Mouse (Mus musculus) layer of hippocampus, adult 11-12 months (tissue): ENCODE measurements around the gene Btbd9.
"Not testable (repeated sequence)": the region's sequence is repeated elsewhere in the genome, so short reads cannot be mapped to it uniquely, and the experiment has no call there.

Experiments
- DNase-seq: peaks from one replicate; pipeline ENCODE4 v3.0.0; 2022; ENCODE audit warnings: low spot score

Btbd9 gene

DNA sequence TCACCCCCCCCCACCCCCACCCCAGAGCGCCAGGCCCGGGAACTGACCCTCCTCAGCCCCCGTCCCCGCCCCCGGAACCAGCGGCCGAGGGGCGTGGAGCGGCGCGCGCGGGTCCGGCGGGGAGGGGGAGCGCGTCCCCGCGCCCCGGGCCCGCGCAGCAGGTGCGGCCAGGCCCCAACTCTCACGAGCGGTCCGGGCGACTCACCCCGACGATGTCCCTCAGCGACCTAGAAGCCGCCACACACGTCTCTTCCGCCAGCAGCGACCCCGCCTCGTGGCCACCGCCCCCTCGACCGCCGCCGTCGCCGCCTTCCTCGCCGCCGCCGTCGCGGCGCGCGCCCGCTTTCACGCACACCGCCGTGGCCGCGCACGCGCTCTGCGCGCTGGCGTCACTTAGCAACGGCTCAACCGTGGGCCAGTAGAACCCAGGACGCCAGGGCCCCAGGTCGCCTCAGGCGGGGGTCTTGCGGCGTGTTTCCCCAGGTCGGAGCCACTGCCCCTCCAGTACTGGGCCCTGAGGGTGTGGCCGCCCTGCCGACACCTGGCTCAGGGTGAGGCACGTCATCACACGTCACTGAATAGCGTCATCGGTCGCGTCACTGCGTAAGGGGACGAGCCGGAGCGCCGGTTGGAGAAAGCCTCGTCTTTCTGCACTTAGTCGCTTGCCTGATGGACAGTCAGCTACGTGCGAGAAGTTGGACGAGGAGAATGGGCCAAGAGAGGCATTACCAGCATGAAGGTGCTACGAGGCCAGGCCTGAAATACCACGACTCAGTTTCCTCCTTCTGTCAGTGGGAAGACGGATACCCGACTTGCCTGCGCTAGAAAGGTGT is at the start of gene Btbd9:
Gene Btbd9 (minus strand): TSS at position 548 of the 833 bp plus-strand sequence.
- peak; percentile 97 for DNase-seq

DNA sequence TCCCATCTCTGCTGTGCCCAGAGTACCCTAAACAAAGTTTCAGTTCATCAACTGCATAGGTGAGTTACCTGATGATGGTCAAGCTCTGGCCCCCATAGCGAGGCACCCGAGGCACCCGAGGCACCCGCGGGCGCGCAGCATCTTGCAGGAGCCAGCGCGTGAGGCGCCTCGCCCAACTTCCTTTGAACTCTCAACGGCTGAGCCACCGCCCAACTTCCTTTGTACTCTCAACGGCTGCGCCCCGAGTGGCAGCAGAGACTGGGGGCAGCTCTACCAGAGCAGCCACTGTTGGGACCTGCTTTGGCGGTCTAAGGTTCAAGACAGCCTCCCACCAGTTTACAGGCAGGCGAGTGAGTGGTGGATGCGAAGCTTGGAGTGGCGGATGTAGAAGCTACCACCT is 47.8 kb upstream of the Btbd9 start, which contains the start of gene Dnah8:
Gene Dnah8 (plus strand): TSS at position 223 of the 400 bp plus-strand sequence.
- DNase-seq: not testable (repeated sequence)

DNA sequence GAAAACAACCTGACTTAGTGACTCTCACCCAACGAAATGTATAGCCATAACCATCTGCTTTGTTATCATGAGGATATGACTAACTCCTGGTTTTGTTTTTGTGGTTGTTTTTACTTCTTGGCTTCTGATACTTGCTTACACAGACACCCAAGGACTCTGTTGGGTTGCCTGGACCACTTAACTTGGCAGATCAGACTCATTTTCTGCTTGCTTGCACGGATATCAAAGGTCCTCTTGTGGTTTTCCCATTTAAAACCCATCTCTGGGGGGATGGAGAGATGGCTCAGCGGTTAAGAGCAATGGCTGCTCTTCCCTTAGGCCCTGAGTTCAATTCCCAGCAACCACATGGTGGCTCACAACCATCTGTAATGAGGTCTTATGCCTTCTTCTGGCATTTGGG is 46.9 kb upstream of the Btbd9 start:
- no peak for DNase-seq

DNA sequence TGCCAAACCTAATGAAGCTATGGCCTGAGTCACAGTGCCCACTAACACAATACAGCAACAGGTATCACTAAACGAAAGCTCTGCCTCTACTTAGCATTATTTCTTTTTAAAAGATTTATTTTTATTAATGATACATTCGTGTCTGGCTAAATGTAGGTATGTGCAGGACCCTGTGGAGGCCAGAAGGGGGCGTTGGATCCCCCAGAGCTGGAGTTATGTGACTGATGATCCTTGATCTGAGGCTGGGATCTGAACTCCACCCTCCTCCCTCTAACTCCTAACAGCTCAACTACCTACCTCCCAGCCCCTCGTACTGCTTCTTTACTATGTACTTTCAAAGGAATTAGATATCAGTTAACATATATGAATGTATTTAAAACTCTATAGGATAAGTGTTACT is 45.2 kb upstream of the Btbd9 start:
- no peak for DNase-seq

DNA sequence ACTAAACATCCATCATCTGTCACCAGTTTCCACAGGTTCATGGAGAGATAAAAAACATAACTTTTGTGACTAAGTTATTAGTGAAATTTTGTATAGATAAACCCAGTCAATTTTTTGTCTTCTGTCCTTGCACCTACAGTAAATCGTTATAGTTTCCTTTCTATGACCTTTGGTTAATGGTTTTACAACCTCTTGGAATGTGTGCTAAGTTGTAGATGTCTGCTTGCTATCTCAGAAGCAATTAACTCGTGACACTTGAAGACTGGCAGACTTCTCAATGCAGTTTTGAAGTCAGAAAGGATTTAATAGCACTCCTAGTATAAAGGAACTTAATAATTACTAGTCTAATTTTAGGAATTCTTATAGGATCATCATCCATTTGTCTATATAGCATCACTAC is 44.3 kb upstream of the Btbd9 start:
- DNase-seq: no peak

DNA sequence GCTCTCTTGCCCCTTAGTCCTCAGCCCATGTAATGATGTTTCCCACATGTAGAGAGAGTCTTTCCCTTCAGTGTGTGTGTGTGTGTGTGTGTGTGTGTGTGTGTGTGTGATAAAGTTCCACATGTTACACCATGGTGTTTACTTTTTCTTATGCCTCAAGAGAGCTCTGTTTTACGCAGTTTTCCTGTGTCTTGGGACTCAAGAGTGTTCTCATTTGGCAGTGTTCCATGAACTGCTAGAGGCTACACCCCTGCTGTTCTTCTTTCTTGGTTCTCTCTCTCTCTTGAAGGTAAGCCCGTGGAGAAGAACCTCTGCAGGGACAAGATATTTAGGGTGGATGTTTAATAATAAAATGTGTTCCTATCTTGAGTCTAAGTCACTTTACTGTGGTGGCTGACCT is 42.9 kb upstream of the Btbd9 start:
- no peak for DNase-seq

DNA sequence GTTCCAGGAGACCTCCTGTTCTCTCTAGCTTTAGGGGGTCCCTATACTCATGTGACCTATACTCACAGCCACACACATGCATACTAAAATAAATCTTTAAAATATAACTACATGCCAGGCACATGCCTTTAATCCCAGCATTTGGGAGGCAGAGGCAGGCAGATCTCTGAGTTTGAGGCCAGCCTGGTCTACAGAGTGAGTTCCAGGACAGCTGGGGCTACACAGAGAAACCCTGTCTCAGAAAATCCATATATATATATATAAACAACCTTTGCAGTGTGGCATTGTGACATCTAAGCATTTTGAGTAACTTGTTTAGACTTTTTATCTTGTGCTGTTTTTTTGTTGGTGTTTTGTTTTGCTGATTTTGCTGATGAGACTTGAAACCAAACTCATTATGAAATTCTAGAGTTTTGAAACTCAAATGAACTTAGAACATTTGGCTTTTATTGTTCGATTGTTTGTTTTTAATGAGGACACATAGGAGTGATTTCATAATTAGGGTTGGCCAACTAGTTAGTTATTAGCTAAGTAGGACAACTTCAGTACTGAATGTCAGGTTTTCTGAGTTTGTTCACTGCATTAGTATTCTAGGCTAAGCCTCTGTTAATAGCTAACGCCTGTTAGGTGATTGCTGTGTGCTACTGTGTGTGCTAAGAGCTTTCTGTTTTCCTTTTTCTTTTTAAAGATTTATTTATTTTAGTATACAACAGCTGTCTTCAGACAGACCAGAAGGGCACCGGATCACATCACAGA is 42.0 kb upstream of the Btbd9 start:
- no peak for DNase-seq

DNA sequence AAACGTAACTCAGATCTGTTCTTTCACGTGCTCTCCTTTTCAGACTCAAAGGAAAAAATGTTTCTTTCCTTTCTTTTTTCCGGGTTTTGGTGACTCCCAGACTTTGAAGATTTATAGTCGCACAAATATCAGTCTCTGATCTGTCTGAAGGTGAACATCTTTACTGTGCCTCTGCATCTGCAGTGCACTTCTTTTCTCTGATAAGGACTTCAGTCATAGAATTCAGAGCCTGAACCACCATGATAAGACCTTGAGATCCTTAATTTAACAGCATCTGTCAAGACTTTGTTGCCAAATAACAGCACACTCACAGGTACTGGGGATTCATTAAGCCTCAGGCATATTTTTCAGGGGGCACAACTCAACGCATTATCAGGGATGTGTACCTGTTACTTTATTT is 39.9 kb upstream of the Btbd9 start:
- no peak for DNase-seq

DNA sequence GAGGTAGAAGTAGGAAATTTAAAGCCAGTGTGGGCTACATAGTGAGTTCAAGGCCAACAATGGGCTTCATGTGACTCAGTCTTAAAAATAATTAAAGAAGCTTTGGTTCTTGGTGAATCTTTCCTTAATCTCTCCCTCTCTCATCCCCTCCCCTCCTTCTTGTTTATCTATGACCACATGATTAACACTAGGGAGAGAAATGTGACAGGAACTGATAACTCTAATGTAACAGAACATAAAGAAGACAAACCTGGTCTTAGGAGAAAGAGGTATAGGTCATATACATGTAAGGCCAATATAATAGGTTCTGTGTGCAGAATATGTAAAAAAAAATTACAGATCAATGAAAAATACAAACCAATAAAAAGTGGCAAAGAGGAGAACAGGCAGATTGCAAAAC is 37.1 kb upstream of the Btbd9 start:
- no peak for DNase-seq

DNA sequence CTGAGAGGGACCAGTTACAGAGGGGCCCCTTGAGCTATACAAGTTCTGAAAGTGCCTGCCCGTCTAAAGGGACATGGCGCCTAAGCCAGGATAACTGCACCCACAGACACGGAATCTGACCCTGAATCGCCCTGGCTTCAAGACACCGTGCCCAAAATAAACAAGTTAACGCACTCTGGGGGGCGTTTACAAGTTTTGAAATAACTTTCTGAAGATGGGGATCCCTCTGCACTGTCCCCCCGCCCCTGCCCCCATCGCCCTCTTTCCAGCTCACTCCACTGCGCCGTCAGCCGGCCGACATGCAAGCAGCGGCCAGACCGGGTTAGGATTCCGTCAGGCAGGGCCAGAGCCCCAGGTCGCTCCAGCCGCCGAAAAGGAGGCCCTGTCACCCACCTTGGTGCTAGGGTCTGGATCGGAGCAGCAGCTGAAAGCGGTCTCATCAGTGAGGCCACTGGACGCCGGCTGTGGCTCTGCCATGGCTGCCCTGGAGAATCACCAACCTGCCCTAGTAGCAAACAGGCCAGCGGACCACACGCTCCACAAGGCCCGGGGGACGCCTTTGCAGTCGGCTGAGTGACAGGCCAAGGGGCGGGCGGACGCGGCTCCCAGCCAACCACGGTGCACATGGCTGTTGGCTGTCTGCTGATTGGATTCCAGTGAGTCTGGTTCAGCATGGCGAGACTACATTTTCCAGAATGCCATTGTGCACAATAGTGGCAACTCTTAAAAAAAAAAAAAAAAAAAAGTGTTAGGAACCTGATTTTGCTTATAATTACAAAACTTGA is 36.0 kb upstream of the Btbd9 start:
- DNase-seq: peak; percentile 100

DNA sequence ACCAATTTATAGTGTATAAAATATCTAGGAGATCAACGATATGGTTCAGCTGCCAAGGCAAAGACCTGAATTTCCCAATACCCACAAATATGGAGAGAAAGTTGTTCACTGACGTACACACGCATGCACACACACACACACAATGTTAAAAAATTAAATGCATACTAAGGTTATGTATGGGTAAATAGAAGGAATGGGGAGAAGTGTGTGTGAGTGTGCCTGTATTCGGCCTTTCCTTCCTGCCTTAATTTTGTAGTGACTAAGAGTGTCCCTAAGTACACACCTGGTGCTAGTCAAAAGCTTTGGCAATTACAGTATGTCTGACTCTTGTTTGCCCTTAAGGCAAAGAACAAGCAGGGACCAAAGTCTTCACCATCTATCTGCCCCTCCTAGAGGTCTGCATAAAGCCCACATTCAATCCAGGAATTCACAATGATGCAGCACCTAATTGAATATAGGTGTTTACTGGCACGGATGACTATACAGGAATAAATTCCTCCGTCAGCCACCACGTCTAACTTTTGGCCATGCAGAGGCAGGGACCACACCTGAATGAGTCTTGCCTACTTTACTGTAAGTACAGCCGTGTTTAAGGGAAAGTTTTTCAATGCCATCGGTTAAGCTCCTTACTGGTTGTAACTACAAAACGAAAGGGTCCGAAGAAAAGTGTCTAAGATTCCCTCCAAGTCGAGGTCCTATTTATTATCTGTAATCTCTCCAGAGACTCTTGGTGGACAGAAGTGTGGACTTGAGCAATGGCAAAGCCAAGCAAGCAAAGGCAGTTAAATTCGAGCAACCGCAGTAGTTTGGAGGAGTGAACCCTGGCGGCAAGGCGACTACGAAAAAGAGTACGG is 35.2 kb upstream of the Btbd9 start:
- DNase-seq: no peak

DNA sequence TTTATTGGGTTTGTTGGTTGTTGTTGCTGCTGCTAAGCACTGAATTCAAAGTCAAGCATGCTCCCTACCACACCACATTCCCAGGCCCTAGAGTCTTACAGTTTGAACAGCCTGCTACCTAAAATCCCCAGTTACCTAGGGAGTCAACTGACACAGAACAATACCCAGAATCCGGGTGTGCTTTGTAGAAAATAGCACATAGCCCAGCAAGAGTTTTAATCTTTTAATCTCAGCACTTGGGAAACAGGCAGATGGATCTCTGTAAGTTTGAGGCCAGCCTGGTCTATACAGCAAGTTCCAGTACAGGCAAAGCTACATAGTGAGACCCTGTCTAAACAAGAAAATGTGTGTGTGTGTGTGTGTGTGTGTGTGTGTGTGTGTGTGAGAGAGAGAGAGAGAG is 34.5 kb upstream of the Btbd9 start:
- DNase-seq: no peak

DNA sequence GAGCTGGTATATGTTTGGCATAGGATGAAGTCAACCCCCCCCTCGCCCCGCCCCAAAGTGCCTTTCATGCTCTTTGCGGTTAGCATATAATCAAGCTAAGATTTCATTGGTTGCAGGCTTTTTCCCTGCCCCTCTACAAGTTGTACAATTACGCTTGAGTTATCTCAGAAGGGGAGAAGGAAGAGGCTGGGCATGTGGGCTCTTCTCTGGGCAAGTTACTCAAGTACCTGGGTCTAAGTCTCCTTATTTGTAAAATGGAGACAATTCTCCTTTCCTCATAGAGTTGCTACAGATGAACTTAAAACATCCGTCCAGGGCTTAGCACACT is 33.7 kb upstream of the Btbd9 start:
- DNase-seq: no peak

DNA sequence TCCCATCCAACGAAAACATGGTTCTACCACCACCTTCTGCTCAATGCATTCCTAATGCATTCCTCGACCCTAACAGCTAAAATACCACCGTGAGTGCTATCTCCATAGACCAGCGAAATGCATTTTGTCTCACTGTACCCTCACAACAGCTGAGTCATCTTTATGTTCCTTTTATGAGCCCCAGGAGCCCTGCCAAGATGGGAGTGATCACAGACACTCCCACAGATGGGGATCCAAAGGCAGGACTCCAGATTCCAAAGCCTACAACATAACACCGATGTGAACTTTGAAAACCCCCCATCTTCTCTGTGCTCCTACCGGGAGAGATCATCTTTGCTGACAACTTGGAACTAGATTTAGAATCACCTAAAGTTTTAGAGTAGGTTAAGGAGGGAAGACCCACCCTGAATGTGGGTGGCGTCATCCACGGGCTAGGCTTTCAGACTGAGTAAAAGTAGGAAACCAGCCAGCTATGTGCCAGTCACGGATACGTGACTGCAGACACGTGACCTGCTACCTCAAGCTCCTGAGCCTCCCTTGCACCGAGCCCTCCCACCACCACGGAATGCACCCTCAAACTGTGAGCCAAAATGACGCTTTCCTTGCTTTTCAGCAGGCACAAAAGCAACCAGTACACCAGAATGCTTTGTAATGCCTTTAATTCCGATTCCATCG is 33.2 kb upstream of the Btbd9 start:
- peak; percentile 70 for DNase-seq

DNA sequence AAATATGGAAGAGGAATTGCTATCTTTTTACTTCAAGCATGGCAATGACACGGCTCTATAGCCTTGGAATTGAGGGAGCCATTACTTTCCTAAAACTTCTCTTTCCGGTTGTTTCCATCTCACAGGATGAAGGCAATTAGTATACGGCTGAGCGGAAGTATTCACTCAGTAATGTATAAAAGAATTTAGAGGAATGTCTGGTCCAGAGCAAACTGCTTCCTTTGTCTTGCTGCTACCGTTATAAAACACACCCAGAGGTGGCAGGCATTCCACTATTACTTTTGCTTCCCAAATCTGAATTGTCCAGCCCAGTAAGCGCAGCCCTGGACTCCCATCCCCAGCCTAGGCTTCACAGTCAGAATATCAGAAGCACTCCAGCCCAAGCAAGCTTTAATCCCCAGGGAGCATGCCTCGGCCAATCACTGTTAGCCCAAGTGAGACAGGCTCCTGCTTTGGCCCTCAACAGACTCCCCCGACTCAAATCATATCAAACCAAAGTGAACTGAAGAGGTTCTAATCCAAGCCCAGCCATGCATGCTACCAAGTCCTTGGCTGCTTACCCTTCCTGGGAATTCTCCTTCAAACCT is 31.7 kb upstream of the Btbd9 start:
- no peak for DNase-seq

DNA sequence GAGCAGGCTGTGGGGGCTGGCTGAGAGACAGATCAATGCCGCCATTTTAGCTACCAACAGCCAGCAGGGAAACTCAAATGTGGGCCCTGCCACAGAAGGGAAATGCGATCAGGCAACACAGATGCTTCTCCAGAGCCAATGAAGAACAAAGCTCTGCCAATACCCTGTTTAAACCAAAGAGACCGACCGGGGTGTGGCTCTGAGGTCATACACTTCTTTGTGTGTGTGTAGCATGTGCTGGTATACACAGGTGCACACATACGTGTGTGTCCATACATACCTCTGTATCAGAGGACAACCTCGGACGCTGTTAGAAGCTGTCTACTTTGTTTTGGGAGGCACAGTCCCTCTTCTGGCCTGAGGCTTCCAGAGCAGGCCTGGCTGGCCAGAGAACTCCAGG is 31.0 kb upstream of the Btbd9 start:
- no peak for DNase-seq

DNA sequence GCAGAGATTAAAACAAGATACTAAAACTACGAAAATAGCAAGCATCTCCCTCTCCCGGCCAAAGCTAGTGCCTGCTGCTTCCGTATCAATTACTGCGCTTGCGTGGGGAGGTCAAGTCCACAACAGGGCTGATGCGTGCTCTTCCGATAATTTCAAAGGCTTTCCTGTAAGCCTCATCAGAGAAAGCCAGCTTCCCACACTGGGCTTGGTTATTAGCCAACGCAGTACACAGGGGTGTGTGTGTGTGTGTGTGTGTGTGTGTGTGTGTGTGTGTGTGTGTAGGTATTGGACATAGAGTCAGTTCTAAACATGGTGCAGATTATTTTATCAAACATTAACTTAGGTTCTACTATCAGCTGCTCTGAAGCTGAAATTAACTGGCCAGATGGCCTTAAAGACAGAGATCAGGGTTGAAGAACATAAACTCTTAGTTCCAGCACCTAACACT is 30.4 kb upstream of the Btbd9 start:
- no peak for DNase-seq

DNA sequence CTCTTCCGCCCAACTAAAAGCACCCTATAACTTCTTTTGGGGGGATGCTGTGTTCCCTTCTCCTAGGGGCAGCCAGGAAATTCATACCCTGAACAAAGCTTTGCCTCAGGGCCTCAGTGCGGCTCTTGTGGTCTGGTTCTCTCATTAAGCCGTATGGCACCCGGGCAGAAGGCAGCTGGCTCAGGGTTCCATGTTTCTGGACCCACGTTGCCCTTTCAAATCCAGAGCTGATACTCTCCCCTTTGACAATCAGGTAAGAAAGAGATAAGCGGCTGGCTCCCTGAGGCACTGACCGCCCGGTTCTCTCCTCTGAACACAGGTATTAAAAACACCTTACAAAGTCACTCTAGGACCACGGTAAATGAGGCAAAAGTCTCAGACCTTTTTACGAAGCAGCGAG is 29.9 kb upstream of the Btbd9 start:
- no peak for DNase-seq

DNA sequence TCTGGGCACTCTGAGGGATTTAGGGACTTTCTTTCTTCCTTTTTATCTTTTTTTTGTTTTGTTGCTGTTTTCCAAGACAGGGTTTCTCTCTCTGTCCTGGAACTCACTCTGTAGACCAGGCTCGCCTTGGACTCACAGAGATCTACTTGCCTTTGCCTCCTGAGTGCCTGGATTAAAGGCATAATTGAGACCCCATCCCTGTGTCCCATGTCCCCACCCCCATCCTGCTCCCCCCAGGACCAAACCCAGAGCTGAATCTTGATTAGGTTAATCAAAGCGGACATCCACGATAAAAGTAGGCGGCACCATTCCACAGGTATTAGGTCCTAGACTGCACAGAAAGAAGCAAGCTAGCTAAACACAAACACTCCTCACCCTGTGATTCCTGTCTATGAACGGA is 28.7 kb upstream of the Btbd9 start:
- DNase-seq: no peak

DNA sequence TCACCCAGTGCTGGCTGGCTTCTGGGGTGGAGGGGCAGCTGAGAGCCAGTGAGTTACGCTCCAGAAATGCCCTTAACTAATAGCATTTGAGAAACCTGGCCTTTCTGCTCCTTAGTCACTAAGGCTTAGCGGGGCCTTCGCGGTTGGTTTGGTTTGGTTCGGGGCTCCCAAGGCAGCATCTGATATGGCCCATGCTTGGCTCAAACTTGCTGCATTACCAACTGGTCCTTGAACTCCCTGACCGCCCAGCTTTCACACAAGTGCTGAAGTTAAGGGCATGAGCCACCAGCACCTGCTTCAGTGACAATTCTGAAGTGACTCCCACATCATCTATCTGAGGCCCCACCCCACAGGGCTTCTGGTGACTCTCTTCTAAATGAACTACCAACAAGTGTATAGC is 28.0 kb upstream of the Btbd9 start:
- DNase-seq: no peak

DNA sequence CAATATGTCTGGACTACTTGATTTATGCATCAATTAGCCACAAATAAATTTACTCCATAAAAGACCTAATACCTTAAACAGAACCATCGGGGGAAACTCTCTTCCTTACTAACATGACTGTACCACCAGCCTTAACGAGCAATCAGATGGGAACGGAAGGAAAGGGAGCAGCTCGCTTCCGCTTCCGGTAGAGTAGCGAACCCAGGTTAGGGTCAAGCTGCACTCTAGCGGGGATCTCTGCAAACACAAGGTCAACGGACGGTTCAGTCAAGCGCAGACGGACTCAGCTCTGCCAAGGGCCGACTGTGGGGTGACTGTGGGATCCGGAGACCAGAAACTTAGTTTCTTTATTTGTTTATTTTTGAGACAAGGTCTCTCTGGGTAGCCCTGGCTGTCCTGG is 25.9 kb upstream of the Btbd9 start:
- no peak for DNase-seq
